Mouse (Mus musculus) hindbrain, embryonic 10.5 days (tissue): ENCODE data around the gene Muc4. TPM values are rescaled to one million over a fixed set of nuclear protein-coding genes. Genes with fewer than 3 reads are reported as not detected.

Experiments
- DNase-seq: peaks from one replicate; pipeline ENCODE4 v3.0.0-alpha.2; 2017; ENCODE audit warnings: low spot score
- H3K27ac ChIP-seq: fragments of 300-500 bp; sonication (generic); 2 replicates; pipeline ENCODE4 v1.5.1; 2016; ENCODE audit warnings: mild to moderate bottlenecking, moderate library complexity
- H3K27me3 ChIP-seq: fragments of 300-500 bp; sonication (generic); 2 replicates; pipeline ENCODE4 v1.6.1; 2016; ENCODE audit warnings: mild to moderate bottlenecking; ENCODE audit not compliant: poor library complexity, insufficient read depth, severe bottlenecking
- H3K36me3 ChIP-seq: fragments of 300-500 bp; sonication (generic); 2 replicates; pipeline ENCODE4 v1.6.1; 2016; ENCODE audit warnings: mild to moderate bottlenecking, moderate library complexity
- H3K4me1 ChIP-seq: fragments of 300-500 bp; sonication (generic); replicated peaks from 2 replicates; pipeline ENCODE4 v1.6.1; 2016; ENCODE audit warnings: mild to moderate bottlenecking
- H3K4me3 ChIP-seq: fragments of 300-500 bp; sonication (generic); 2 replicates; pipeline ENCODE4 v1.5.1; 2016; ENCODE audit warnings: mild to moderate bottlenecking, moderate library complexity
- H3K9me3 ChIP-seq: fragments of 300-500 bp; sonication (generic); 2 replicates; pipeline ENCODE4 v1.6.1; 2016; ENCODE audit warnings: mild to moderate bottlenecking, moderate library complexity
- WGBS: fragments of 180-500 bp; shearing (Covaris S2); methylation state at CpG from one replicate; pipeline ENCODE4 v1.1.7; 2016; 5-methylcytosine and 5-hydroxymethylcytosine counted together
- polyA plus RNA-seq: library from polyadenylated mRNA; unstranded; fragments of >200 nt; fragmentation: Nextera tagmentation; extraction: Ambion mirVana; gene quantifications from 2 replicates; pipeline ENCODE4 v1.2.1, GENCODE M21; 2016

Muc4 gene
- polyA plus RNA-seq, 1 experiment from 2014 or later: 0.63 TPM

GRCm38 (mm10) chr16:32736022-32736421, 336 bp downstream of the Muc4 start:
- Histone ChIP-seq H3K27me3 (0 out of 2 replicates have a peak, but pooled peaks cover 5% of the 10 kb centered on the region), H3K4me3 (no peak overlapping the region), H3K9me3 (0 out of 2 replicates have a peak, but pooled peaks cover 2% of the 10 kb centered on the region), H3K27ac (peak overlapping the region; percentile 53; the same call in 1 of the 2 replicates), H3K4me1 (peaks cover 32% of the 10 kb centered on the region), H3K36me3 (no peaks in the 10 kb centered on the region)
- DNase-seq: no peak
- WGBS: 58% methylated on average over 3 of the region's 3 CpGs

GRCm38 (mm10) chr16:32740003-32740663, 4.4 kb downstream of the Muc4 start:
- H3K27me3 ChIP-seq: 0 out of 2 replicates have a peak, but pooled peaks cover 5% of the 10 kb centered on the region
- no peaks in the 10 kb centered on the region for H3K9me3 ChIP-seq
- DNase-seq: peak; percentile 19
- H3K36me3 ChIP-seq: no peaks in the 10 kb centered on the region
- no peak overlapping the region for H3K4me3 ChIP-seq
- WGBS: 53% methylated on average over 8 of the region's 8 CpGs
- H3K4me1 ChIP-seq: peaks cover 42% of the 10 kb centered on the region
- H3K27ac ChIP-seq: peak overlapping the region; percentile 56

DNA sequence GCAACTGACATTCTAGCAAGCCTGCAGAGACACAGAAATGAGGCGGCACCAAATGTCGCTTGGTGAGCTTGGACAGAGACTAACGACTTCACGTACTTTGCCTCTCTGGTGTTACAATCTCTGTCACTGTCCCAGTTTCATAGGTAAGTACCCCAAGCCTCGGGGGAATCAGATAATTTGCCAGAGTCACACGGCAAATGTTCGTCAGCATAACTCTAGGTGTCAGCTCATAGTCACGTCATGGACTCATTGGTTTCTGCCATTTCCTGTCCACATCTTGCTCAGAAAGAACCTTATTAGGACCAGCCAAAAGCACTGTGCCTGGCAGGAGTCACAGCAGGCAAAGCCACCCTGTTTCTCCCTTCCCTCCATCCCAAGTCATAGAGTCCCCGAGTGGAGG, 5.7 kb downstream of the Muc4 start:
- WGBS: 84% methylated on average over 9 of the region's 9 CpGs
- H3K4me1 ChIP-seq: peaks cover 48% of the 10 kb centered on the region

DNA sequence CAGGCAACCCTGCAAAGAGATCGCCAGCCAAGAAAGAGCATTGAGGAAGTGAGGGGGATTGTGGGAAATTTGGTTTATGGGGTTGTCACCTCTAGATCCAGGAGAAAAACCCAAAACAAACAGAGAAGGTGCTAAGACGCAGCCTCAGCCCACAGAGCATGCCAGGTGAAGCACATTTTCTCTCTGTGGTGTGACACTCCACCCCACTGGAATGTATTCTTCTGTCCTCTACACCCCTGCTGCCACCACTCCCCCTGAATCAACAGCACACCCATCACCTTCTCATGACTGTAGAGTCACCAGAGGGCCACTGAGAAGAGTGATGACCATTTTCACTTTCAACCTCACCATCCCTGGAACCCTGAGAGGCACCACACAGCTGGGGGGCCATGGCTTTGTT, 7.0 kb downstream of the Muc4 start:
- H3K9me3 ChIP-seq: no peaks in the 10 kb centered on the region

More for the DNA sequence above, 5.7 kb downstream of the Muc4 start:
- Histone ChIP-seq H3K9me3 (no peaks in the 10 kb centered on the region), H3K4me3 (no peak overlapping the region), H3K27ac (peak overlapping the region; percentile 56; the same call in 1 of the 2 replicates), H3K27me3 (0 out of 2 replicates have a peak, but pooled peaks cover 3% of the 10 kb centered on the region), H3K36me3 (no peaks in the 10 kb centered on the region)
- DNase-seq: no peak

DNA sequence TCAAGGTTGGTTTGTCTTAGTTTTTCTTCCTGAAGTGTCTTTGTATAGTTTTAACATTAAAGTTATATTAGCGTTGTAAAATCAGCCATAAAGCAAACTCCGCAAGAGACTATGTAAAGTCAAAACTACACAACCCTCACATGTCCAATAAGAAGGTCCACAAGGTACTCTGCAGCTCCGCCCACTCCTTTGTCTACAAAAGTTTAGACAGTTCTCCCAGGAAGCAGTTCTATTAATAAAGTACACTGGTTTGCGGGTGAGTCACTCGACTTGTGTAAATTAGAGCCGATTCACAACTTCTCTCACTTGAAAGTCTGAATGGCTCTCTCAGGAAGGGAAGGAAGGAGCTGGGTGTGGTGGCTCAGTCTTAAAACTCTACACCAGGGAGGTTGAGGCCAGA, 10.2 kb downstream of the Muc4 start:
- Histone ChIP-seq H3K9me3 (no peaks in the 10 kb centered on the region), H3K4me1 (peaks cover 23% of the 10 kb centered on the region), H3K4me3 (no peak overlapping the region), H3K27ac (0 out of 2 replicates have a peak overlapping the region, but pooled peaks have one; percentile 2), H3K36me3 (no peaks in the 10 kb centered on the region), H3K27me3 (no peaks in the 10 kb centered on the region)
- WGBS: 88% methylated on average over 6 of the region's 6 CpGs
- no peak for DNase-seq

More for the DNA sequence above, 7.0 kb downstream of the Muc4 start:
- H3K27ac ChIP-seq: no peak overlapping the region
- H3K4me1 ChIP-seq: peaks cover 45% of the 10 kb centered on the region
- H3K27me3 ChIP-seq: 0 out of 2 replicates have a peak, but pooled peaks cover 3% of the 10 kb centered on the region
- no peak for DNase-seq
- WGBS: 88% methylated on average over 2 of the region's 2 CpGs
- no peaks in the 10 kb centered on the region for H3K36me3 ChIP-seq
- H3K4me3 ChIP-seq: no peak overlapping the region

- Histone ChIP-seq H3K9me3 (no peaks in the 10 kb centered on the region), H3K4me1 (peaks cover 7% of the 10 kb centered on the region), H3K4me3 (no peak overlapping the region), H3K27me3 (no peaks in the 10 kb centered on the region), H3K36me3 (no peaks in the 10 kb centered on the region), H3K27ac (no peak overlapping the region)
- DNase-seq: no peak
- WGBS: 88% methylated on average over 5 of the region's 5 CpGs
These were observed 14.8 kb downstream of the Muc4 start for GRCm38 (mm10) chr16:32750242-32751127.

GRCm38 (mm10) chr16:32764550-32764949, 28.9 kb downstream of the Muc4 start:
- no peak overlapping the region for H3K4me3 ChIP-seq
- WGBS: 87% methylated on average over 2 of the region's 2 CpGs
- no peak overlapping the region for H3K27ac ChIP-seq
- no peaks in the 10 kb centered on the region for H3K36me3 ChIP-seq
- H3K27me3 ChIP-seq: no peaks in the 10 kb centered on the region
- DNase-seq: no peak
- 0 out of 2 replicates have a peak, but pooled peaks cover 4% of the 10 kb centered on the region for H3K9me3 ChIP-seq
- peaks cover 11% of the 10 kb centered on the region for H3K4me1 ChIP-seq

GRCm38 (mm10) chr16:32764961-32765360, 29.3 kb downstream of the Muc4 start:
- DNase-seq: no peak
- H3K27me3 ChIP-seq: no peaks in the 10 kb centered on the region
- WGBS: 75% methylated on average over 6 of the region's 6 CpGs
- no peaks in the 10 kb centered on the region for H3K36me3 ChIP-seq
- 0 out of 2 replicates have a peak, but pooled peaks cover 4% of the 10 kb centered on the region for H3K9me3 ChIP-seq
- H3K4me3 ChIP-seq: no peak overlapping the region
- H3K27ac ChIP-seq: no peak overlapping the region
- H3K4me1 ChIP-seq: peaks cover 11% of the 10 kb centered on the region

DNA sequence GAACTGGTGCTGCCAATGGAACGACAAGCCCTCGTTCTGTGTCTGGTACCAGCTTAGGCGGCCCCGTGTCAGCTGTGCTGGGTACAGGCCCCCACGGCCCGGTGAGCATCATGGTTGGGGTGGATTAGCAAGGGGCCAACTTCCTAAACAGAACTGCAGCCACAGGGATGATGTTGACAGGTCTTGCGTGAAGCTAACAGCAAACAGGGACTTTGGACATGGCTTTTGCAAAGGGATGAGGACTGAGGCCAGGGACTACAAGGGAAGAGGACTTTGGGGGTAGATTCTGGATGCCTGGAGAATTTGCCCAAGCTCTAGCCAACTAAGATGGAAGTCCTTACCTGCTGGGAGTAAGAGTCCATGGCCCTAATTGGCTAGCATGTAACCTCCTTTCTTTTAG, 31.2 kb downstream of the Muc4 start:
- Histone ChIP-seq H3K27ac (no peak overlapping the region), H3K9me3 (0 out of 2 replicates have a peak, but pooled peaks cover 4% of the 10 kb centered on the region), H3K4me3 (no peak overlapping the region), H3K27me3 (no peaks in the 10 kb centered on the region), H3K36me3 (no peaks in the 10 kb centered on the region), H3K4me1 (peaks cover 22% of the 10 kb centered on the region)
- WGBS: 93% methylated on average over 7 of the region's 7 CpGs
- no peak for DNase-seq

DNA sequence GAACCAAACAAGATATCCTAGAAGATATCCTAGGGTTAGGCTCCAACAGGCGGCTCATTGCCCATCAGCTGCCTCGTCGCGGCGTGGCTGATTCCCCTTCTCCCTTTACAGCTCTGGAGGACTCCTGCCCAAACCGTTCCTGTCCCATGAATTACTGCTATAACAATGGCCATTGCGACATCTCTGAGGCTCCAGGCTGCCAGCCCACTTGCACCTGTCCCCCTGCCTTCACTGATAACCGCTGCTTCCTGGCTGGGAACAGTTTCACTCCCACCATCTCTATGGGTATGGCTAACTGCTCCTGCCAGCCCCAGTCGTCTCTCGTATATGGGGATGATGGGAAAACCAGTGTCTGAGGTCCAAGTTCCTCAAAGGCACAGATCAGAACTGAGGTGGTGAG, 41.0 kb downstream of the Muc4 start:
- Histone ChIP-seq H3K9me3 (no peaks in the 10 kb centered on the region), H3K36me3 (no peaks in the 10 kb centered on the region), H3K4me3 (no peak overlapping the region), H3K27me3 (no peaks in the 10 kb centered on the region; the same call in 1 of the 2 replicates), H3K4me1 (peaks cover 17% of the 10 kb centered on the region), H3K27ac (0 out of 2 replicates have a peak overlapping the region, but pooled peaks have one; percentile 4)
- no peak for DNase-seq
- 86% methylated on average over 10 of the region's 10 CpGs for WGBS

DNA sequence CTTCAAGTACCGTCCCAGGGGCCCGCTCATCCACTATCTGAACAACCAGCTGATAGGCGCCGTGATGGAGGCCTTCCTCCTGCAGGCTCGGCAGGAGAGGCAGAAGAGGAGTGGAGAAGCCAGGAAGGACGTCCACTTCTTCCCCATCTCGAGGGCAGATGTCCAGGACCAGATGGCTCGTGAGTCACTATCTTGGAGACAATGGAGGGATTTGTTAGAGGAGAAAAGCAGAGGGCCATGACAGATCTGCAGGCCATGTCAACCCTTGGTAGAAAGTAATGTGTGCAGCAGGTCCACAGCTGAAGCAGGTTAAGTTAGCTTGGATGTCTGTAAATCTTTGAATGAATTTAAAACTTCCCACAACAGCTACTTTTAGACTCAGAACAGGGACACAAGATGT, 43.3 kb downstream of the Muc4 start:
- H3K9me3 ChIP-seq: no peaks in the 10 kb centered on the region
- H3K27me3 ChIP-seq: no peaks in the 10 kb centered on the region; the same call in 1 of the 2 replicates
- WGBS: 64% methylated on average over 8 of the region's 8 CpGs
- peak overlapping the region; percentile 79 for H3K27ac ChIP-seq
- no peak overlapping the region for H3K4me3 ChIP-seq
- no peaks in the 10 kb centered on the region for H3K36me3 ChIP-seq
- no peak for DNase-seq
- H3K4me1 ChIP-seq: peaks cover 31% of the 10 kb centered on the region

- DNase-seq: no peak
These were observed 47.8 kb downstream of the Muc4 start for GRCm38 (mm10) chr16:32783324-32784062.

More at GRCm38 (mm10) chr16:32783324-32784062, 47.8 kb downstream of the Muc4 start:
- H3K27me3 ChIP-seq: no peaks in the 10 kb centered on the region
- peaks cover 25% of the 10 kb centered on the region for H3K4me1 ChIP-seq
- H3K4me3 ChIP-seq: no peak overlapping the region
- no peaks in the 10 kb centered on the region for H3K36me3 ChIP-seq
- H3K27ac ChIP-seq: peak overlapping the region; percentile 31; the same call in 1 of the 2 replicates
- 60% methylated on average over 5 of the region's 5 CpGs for WGBS
- peaks cover 4% of the 10 kb centered on the region; the same call in 1 of the 2 replicates for H3K9me3 ChIP-seq
